Mouse (Mus musculus): ENCODE results near the gene Nol6. TPM values are rescaled to one million over a fixed set of nuclear protein-coding genes. Genes with fewer than 3 reads are reported as not detected.

The Nol6 gene
- 12.5 TPM for polyA plus RNA-seq (2014; fragmentation: Illumina TruSeq; extraction: RNeasy Lipid Tissue Mini Kit (QIAGEN cat#74804); ENCODE audit: low read depth, low replicate concordance)

GRCm38 (mm10) chr4:41124180-41124951, at the start of gene Nol6:
Gene Nol6, minus strand, starts transcription at chr4:41124455.

GRCm38 (mm10) chr4:41135711-41136453, 11.6 kb upstream of the Nol6 start, which contains the start of gene Ube2r2:
Gene Ube2r2, plus strand, starts transcription at chr4:41135743.

GRCm38 (mm10) chr4:41097871-41098576, 26.2 kb downstream of the Nol6 start, which contains the start of gene Aqp3:
Gene Aqp3, minus strand, starts transcription at chr4:41098183.

Other genes starting within 250 kb of the Nol6 start
- gene Spink4, start 204.4 kb downstream of the Nol6 start, polyA plus RNA-seq (2014; fragmentation: Illumina TruSeq; extraction: RNeasy Lipid Tissue Mini Kit (QIAGEN cat#74804); ENCODE audit: low read depth, low replicate concordance) = 1.9 TPM
- gene Bag1, start 176.2 kb downstream of the Nol6 start, polyA plus RNA-seq (2014; fragmentation: Illumina TruSeq; extraction: RNeasy Lipid Tissue Mini Kit (QIAGEN cat#74804); ENCODE audit: low read depth, low replicate concordance) = 286 TPM
- 49.8 TPM for gene Chmp5, start 176.0 kb downstream of the Nol6 start, polyA plus RNA-seq (2014; fragmentation: Illumina TruSeq; extraction: RNeasy Lipid Tissue Mini Kit (QIAGEN cat#74804); ENCODE audit: low read depth, low replicate concordance)
- 29.4 TPM for gene Nfx1, start 153.5 kb downstream of the Nol6 start, polyA plus RNA-seq (2014; fragmentation: Illumina TruSeq; extraction: RNeasy Lipid Tissue Mini Kit (QIAGEN cat#74804); ENCODE audit: low read depth, low replicate concordance)
- gene Aqp7, start 76.3 kb downstream of the Nol6 start, polyA plus RNA-seq (2014; fragmentation: Illumina TruSeq; extraction: RNeasy Lipid Tissue Mini Kit (QIAGEN cat#74804); ENCODE audit: low read depth, low replicate concordance) = 19.4 TPM
- gene Aqp3, start 26.3 kb downstream of the Nol6 start, polyA plus RNA-seq (2014; fragmentation: Illumina TruSeq; extraction: RNeasy Lipid Tissue Mini Kit (QIAGEN cat#74804); ENCODE audit: low read depth, low replicate concordance) = not detected
- 146 TPM for gene Ube2r2, start 11.3 kb upstream of the Nol6 start, polyA plus RNA-seq (2014; fragmentation: Illumina TruSeq; extraction: RNeasy Lipid Tissue Mini Kit (QIAGEN cat#74804); ENCODE audit: low read depth, low replicate concordance)
- 36.3 TPM for gene Ubap2, start 150.7 kb upstream of the Nol6 start, polyA plus RNA-seq (2014; fragmentation: Illumina TruSeq; extraction: RNeasy Lipid Tissue Mini Kit (QIAGEN cat#74804); ENCODE audit: low read depth, low replicate concordance)
- gene Dcaf12, start 190.4 kb upstream of the Nol6 start, polyA plus RNA-seq (2014; fragmentation: Illumina TruSeq; extraction: RNeasy Lipid Tissue Mini Kit (QIAGEN cat#74804); ENCODE audit: low read depth, low replicate concordance) = 21.9 TPM
- gene Ubap1, start 224.5 kb upstream of the Nol6 start, polyA plus RNA-seq (2014; fragmentation: Illumina TruSeq; extraction: RNeasy Lipid Tissue Mini Kit (QIAGEN cat#74804); ENCODE audit: low read depth, low replicate concordance) = 38.3 TPM